Mouse (Mus musculus) hematopoietic stem cell, adult 5-6 weeks (primary cell): ENCODE results near the gene Rfxap. TPM values are rescaled to one million over a fixed set of nuclear protein-coding genes. Genes with fewer than 3 reads are reported as not detected.
A peak's percentile ranks its signal among the peaks of the same experiment; 100 is the strongest.
"Not testable (repeated sequence)": the region's sequence is repeated elsewhere in the genome, so short reads cannot be mapped to it uniquely, and the experiment has no call there.

Experiments used
- ATAC-seq, 2 experiments: fragments of 125-278 bp in 1 of 2; replicated peaks in 1 of 2; 2 replicates each; pipeline ENCODE4 v1.8.0; 2016 to 2017; ENCODE audit warnings: inconsistent platforms in 2 of 2, mild to moderate bottlenecking in 2 of 2, moderate number of reproducible peaks in 2 of 2, low read depth in 1 of 2, moderate TSS enrichment in 1 of 2; ENCODE audit not compliant: low FRiP score in 2 of 2, poor library complexity in 2 of 2, severe bottlenecking in 2 of 2, insufficient read depth in 1 of 2, low TSS enrichment in 1 of 2
- total RNA-seq: library from RNA; stranded (forward); fragments of 172-1452, 232-1000 nt; gene quantifications from 2 replicates; pipeline ENCODE4 v1.2.3, GENCODE M21; 2017

Rfxap gene
- total RNA-seq, 1 experiment from 2014 or later, result 75.5 TPM

DNA sequence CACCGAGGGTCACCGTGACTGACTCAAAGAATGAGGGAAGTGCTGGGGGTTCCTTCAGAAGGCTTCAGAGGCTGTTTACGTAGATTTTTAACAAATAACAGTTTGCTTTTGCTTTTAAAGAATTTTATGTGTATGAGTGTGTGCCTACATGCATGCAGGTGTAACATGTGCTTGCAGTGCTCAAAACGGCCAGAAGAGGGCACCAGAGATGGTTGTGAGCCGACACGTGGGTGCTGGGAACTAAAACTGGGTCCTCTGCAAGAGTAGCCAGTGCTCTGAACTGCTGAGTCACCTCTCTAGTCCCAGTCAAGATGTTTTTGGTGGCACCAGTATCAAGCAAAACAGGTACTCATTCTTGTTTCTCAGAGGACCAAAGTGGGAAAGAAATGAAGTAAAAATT, 34.0 kb downstream of the Rfxap start:
- ATAC-seq, result no peak

DNA sequence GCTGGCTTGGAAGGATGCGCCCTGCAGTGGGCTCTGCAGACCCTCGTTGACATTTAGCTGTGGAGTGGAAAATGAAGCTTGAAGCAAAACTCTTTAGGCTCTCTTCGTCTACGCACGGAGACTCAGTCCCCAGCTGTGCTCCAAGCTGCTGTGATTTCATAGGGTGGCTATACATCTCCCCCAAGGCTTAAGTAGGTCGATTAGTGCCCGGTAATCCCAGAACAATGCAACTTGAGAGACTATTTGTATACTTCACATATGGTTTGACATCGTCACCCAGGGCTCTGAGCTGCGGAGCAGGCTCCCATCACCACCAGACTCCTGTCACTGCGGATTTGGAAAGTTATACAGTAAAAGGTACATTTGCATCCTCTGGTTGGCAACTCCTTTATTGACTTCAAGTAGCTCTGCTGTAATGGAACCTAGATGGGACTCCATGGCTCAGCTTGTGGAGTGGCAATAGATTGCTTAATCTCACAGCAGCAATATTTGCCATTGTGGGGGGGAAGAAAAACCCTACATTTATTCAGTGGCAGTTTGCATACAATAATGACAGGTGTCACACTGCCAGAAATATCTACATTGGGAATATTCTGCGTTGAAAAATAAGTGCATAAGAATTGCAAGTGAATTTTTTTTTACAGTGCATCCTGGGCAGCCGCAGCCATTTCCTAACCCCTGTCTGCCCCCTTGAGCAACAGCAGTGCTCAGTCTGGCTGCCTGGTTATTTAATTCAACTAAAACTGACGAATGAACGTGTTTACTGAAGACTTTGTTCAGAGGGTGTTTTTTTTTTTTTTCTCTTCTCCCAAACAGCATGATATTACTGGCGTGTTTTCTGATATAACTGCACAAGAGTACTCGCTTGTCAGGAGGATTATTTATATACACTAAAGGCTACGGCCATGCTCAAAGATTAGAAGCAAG, 38.0 kb downstream of the Rfxap start:
- no peak for ATAC-seq

DNA sequence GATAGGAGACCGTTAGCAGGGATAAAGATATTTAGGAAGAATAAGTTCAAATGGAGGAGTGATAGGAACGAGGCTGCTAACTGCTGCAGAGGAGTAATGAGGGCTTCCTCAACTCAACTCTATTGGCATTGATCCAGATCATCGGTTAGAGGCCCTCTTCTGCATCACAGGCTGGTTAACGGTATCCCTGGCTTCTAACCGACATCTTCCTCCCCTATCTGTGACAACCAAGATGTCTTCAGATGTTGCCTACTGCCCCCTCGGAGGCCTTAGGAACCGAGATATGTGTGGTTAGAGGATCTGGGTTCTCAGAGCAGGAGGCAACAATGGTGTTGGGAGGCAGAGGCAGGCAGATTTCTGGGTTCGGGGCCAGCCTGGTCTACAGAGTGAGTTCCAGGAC, 39.0 kb downstream of the Rfxap start:
- ATAC-seq, result no peak

DNA sequence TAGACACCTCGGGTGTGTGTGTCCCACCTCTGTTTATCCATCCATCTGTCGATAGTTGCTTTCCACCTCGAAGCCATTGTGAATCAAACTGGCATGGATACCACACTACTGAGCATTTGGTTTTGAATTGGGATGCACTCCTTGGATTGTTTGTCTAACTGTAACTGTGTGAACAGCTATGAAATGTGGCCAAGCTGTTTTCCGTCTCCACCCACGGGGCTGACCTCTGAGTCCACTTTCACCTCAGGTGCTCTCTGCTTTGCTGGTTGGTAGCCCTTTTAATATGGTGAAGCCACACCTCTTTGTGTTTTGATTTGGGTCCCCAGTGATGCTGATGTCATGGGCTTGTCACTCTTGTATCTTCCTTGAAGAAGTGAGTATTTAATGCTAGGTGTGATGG, 40.8 kb downstream of the Rfxap start:
- no peak for ATAC-seq

DNA sequence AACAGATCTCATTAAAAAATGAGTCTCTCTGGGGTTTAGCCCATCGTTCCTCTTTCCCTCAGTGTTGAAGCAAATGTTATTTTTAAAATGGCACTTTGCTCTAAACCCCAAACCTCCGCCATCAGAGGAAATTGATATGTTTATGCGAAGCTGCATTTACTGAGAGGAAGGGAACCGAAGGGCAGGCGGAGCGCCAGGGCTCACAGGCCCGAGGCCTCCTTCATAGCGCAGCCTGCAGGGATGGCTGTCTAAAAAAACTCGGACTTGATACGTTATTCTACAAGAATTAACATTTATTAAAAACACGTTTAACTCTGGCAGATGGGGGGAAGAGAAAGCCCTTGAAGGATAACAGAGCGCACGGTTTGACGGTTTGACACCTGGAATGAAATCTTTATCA, 41.6 kb downstream of the Rfxap start:
- no peak for ATAC-seq

DNA sequence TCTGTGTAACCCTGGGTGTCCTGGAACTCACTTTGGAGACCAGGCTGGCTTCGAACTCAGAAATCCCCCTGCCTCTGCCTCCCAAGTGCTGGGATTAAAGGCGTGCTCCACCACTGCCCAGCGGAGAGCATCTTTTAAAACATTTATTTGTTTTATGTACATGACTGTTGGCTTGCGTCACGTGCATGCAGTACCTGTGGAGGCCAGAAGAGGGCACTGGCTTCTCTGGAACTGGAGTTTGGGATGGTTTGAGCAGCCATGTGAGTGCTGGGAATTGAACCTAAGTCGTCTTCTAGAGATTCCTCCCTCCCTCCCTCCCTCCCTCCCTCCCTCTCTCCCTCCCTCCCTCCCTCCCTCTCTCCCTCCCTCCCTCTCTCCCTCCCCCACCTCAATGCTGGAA, 42.1 kb downstream of the Rfxap start:
- not testable (repeated sequence) for ATAC-seq

DNA sequence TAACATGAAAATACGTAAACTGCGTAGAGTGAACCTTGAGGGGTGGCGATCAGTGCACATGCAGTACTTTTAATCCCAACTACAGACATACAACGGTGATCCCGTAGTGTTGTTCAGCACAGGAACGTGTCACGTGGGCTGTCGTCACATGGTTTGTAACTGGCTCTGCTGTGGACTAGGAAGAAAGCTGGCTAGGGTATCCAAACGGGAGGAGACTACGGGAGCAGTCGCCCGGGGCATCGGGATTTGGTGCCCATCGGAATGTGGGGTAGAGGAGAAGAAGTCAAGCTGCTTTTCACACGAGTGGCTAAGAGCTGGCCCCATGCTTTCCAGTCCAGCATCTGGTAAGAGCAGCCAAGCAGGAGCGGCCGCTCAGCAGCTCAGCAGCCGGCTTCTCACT, 43.2 kb downstream of the Rfxap start:
- peak in 1 of 2 experiments; percentile 10; a peak in 1 of 4 replicates for ATAC-seq

DNA sequence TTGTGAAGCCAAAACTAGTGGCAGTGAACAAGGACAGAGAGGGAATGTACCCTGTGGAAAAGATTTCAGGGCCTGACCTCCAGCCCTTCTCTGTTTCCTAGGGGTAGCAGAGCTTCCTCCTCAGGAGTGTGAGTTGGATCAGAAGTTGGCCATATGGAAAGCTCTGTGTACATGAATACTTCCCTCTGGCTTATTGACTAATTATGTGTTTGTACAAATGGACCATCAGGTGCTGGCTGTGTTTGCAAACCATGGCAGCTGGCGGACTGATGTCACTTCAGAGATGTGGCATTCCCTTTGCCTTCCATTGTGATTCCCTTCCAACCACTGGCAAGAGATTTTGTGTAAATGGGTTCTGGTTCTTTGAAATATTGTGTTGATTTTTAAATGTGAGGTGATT, 46.3 kb downstream of the Rfxap start:
- no peak for ATAC-seq

DNA sequence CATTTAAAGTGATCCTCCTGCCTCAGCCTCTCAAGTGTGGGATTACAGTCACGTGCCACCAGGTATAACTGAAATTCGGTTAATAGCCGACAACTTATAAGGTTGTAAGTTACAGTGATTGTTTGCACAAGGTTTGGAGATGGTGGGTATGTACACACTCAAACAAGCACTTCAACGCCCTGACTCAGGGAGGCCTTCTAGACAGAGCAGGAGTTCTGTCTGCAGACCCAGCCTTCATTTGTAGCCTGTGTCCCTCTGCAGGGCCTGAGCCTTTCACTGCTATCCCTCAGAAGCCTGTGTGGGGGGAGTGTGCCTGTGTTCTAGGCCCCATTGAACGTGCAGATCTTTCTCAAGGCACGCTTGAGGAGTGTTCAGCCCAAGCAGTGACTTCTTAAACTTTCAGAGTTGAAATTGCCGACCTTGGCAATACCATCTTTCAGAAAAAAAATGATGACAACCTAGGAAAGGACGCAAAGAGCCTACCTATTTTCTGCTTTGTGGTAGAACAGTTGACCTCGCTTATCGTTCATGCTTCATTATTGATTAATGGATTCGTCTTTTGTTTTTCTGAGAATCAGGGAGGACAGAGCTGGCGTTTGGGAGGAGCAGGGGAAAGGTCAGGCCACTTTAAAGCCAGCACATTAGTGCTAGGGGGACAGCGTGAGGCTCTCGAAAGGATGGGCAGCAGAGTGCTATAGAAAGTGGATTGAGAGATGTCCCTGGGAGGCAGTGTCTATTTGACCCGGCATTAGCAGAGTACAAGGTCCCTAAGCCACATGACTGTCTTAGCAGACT, 47.1 kb downstream of the Rfxap start:
- ATAC-seq, result no peak

DNA sequence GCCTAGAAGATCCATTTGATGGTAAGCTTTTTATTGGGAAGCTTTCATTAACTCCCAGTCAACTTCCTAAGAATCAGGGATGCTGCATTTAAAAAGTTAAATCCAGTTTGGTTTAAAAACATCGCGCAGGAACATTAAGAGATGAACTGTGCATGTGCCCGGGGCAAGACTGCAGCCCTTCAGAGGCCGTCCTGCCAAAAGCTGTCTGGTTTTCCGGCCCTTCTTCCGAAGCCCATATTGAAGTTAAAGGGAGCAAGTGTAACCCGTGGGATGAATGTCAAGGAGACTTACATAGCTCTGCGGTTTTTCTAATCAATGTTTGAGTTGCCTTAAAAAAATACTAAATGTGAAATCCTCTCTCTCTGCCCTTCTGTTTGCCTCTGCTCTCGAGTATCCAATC, 48.4 kb downstream of the Rfxap start:
- ATAC-seq, result no peak

DNA sequence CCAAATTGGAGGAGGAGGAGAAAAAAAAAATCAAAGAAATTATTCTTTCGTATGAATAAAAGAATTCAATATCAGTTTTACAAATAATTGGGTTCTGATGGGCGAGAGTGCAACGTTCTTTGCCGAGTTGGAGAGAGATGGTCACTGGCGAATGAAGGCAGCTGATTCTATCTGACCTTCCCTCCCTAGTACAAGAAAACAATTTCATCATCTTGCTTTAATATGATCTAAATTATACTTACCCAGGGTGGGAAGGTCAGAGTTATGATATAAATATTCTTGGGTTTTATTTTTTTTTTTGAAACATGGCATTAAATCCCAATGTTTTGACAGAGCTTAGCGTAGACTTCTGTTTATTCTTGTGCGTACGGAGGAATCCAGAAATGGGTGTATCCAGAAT, 50.1 kb downstream of the Rfxap start:
- no peak for ATAC-seq

DNA sequence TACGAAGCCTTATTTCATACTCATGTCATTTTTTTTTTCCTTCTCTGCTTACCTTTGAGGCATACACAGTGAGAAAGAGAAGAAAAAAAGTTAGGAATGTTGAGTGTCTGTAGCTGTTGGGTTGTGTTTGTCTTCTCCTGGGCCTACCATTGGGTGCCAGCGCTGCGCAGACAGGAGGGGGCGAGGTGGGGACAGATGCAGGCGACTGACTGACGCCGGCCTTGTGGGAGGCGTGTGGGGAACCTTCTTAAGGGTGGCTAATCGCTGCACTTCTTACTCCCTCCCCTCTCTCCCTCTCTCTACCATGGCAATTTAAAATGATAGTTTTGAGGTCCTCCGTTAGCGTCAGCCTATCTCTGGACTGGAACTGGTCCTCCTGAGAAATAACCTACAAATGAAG, 51.5 kb downstream of the Rfxap start:
- ATAC-seq, result peak in 1 of 2 experiments; percentile 43; a peak in 2 of 4 replicates

DNA sequence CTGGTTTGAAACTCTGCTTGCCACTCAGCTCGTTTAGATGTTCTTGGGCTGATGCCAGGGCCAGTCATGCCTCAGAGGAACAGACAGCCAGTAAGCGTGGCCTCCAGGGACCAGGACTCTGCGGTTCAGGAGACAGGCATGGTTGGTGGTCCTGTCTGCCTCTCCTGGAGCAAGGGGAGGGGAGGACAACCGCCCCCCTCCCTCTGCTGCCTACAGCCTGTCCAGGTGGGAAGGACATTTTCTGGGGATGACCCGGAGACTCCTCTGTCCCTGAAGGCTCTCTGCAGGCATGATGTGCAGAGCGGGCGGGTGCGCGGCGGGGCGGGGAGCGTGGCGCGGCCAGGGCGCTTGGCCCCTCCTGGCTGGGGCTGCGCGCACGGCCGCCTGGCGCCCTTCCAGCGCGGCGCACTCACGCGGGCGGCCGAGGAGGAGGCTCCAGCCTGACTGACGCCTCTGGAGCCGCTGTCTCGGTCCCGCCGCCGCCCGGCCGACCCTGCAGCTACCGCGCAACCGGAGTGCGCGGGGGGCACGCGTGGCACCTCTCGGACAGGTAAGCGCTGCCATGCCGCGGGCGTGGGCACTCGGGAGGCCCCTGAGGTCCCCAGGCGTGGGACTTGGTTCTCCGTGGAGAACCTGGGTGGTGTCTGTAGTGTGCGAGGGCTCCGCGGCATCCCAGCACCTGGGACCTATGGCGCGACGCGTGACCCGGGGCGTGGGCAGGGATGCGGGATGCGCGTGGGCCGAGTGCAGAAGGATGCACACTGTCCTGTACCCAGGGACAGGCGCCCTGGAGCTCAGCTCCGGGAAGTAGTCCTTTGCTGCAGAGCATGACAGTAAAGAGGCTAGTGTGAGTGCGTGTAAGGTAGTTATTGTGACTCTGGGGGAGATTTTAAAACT, 52.2 kb downstream of the Rfxap start, which contains the start of gene Smad9:
Gene Smad9, plus strand, starts transcription at position 438 of the 897 bp plus-strand sequence.
- ATAC-seq, result peak in 1 of 2 experiments; percentile 26; a peak in 2 of 4 replicates

DNA sequence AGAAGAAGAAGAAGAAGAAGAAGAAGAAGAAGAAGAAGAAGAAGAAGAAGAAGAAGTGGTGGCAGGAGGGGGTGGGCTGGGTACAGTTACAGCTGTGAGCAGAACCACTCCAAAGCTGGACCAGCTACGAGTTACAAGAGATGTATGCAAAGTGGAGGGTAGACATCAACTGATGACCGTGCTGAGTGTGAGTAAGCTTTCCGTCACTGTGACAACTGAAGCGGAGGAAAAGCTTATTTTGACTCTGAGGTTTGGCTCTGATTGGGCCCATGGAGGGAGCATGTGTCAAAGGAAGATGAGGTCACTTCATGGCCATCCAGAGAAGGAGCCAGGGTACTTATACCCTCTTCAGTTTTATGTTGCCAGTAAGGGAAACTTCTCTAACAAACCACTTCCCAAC, 54.2 kb downstream of the Rfxap start:
- no peak for ATAC-seq
